Mouse (Mus musculus): ENCODE measurements around the gene Ndufs1.

- TF ChIP-seq POLR2A (IDR thresholded peaks at IDR 0.05; ENCODE audit: borderline replicate concordance, extremely low read depth, low read depth, low read length) (no peak), CTCF (IDR thresholded peaks at IDR 0.05; ENCODE audit: insufficient read depth, low read length) (no peak)
These were observed 54.6 kb downstream of the Ndufs1 start for GRCm38 (mm10) chr1:63122005-63122404.
